Comparison of ENCODE assay signal across 8 mouse cellular contexts in the genomic region with DNA sequence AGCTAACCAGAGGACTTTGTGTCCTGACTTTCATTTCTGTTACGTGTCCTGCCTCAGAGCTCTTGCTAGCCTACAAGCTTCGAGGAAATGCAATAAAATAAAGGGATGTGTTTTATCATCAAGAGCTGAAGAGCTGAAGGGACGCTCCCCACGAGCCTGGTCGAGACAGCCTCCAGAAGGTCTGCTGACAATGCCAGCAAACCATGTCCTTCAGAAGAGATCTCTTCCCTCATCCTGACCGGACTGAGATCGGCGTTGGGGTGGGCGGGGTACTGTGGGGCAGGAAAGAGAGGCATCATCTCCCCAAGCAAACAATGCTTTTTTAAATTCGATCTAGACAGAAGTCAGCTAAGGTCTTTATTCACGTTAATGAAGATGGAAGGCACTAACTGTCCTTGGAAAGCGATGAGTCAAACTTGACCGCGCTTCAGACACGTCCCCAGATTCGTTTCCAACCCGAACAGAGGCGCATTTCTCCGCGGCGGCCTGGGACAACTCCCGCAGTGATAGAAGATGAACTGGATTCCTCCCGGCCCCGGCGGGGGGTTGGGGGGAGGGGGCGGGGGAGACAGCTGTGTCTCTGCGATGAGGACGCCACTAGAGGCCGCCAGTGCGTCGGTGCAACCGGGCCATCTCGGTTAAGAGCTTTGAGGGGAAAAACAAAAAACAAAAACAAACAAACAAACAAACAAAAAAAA. TPM values are rescaled to one million over a fixed set of nuclear protein-coding genes. Genes with fewer than 3 reads are reported as not detected.
DNase-seq lines count a peak whose midpoint lies in the region; ATAC-seq lines count a peak whose summit lies in the region.

No protein-coding gene starts in this region.

- WGBS in embryonic facial prominence, embryonic 15.5 days: under 1% methylated on average over 32 of the region's 33 CpGs
- WGBS in heart, embryonic 16.5 days: under 1% methylated on average over 32 of the region's 33 CpGs
- WGBS in lung, embryonic 15.5 days: under 1% methylated on average over 32 of the region's 33 CpGs

- no peaks in the 10 kb centered on the region for H3K9me3 ChIP-seq in embryonic facial prominence, embryonic 15.5 days (replicated peaks)
- H3K9me3 ChIP-seq in heart, embryonic 16.5 days (replicated peaks; ENCODE audit: control insufficient read depth, low read length): no peaks in the 10 kb centered on the region
- H3K9me3 ChIP-seq in lung, embryonic 15.5 days: no peaks in the 10 kb centered on the region

- DNase-seq in spleen, adult 18-20 months: peak; percentile 45 to 73
- DNase-seq in spleen, adult 12 weeks (ENCODE audit: low spot score): no peak
- peak; percentile 87 to 90 for DNase-seq in kidney, postnatal 25 days
- DNase-seq in retina, embryonic 14.5 days (ENCODE audit: low spot score): peak; percentile 79
- DNase-seq in urinary bladder, adult 18-20 months (ENCODE audit: low spot score in 2 of 2): peak; percentile 60 to 73

- peak overlapping the region; percentile 78 for H3K4me3 ChIP-seq in embryonic facial prominence, embryonic 15.5 days (replicated peaks)
- peak overlapping the region; percentile 62 for H3K4me3 ChIP-seq in heart, embryonic 16.5 days (ENCODE audit: low read length)
- peak overlapping the region; percentile 35 for H3K4me3 ChIP-seq in lung, embryonic 15.5 days

- no peaks in the 10 kb centered on the region for H3K36me3 ChIP-seq in embryonic facial prominence, embryonic 15.5 days
- no peaks in the 10 kb centered on the region for H3K36me3 ChIP-seq in heart, embryonic 16.5 days (ENCODE audit: control insufficient read depth, insufficient read depth)
- H3K36me3 ChIP-seq in lung, embryonic 15.5 days: no peaks in the 10 kb centered on the region

- peak overlapping the region; percentile 21 for H3K9ac ChIP-seq in embryonic facial prominence, embryonic 15.5 days
- H3K9ac ChIP-seq in heart, embryonic 16.5 days (ENCODE audit: low read length): peak overlapping the region; percentile 72
- H3K9ac ChIP-seq in lung, embryonic 15.5 days: peak overlapping the region; percentile 33; the same call in 1 of the 2 replicates

- peak overlapping the region; percentile 65 for H3K27ac ChIP-seq in embryonic facial prominence, embryonic 15.5 days (replicated peaks)
- H3K27ac ChIP-seq in heart, embryonic 16.5 days (ENCODE audit: low read length): peak overlapping the region; percentile 69
- peak overlapping the region; percentile 79 for H3K27ac ChIP-seq in lung, embryonic 15.5 days

- peaks cover 64% of the 10 kb centered on the region for H3K4me1 ChIP-seq in embryonic facial prominence, embryonic 15.5 days
- H3K4me1 ChIP-seq in heart, embryonic 16.5 days (ENCODE audit: control insufficient read depth, insufficient read depth, low read length): peaks cover 34% of the 10 kb centered on the region
- peaks cover 50% of the 10 kb centered on the region for H3K4me1 ChIP-seq in lung, embryonic 15.5 days

- peak overlapping the region; percentile 96 for H3K4me2 ChIP-seq in embryonic facial prominence, embryonic 15.5 days (replicated peaks)
- H3K4me2 ChIP-seq in heart, embryonic 16.5 days (ENCODE audit: low read depth, low read length): peak overlapping the region; percentile 98
- peak overlapping the region; percentile 96 for H3K4me2 ChIP-seq in lung, embryonic 15.5 days

- H3K27me3 ChIP-seq in embryonic facial prominence, embryonic 15.5 days: peaks cover 11% of the 10 kb centered on the region
- peaks cover 6% of the 10 kb centered on the region; the same call in 1 of the 2 replicates for H3K27me3 ChIP-seq in heart, embryonic 16.5 days (ENCODE audit: control insufficient read depth, insufficient read depth, low read length)
- peaks cover 30% of the 10 kb centered on the region for H3K27me3 ChIP-seq in lung, embryonic 15.5 days

- no peak for ATAC-seq in embryonic facial prominence, embryonic 15.5 days (ENCODE audit: insufficient number of reproducible peaks, low FRiP score, low TSS enrichment, low read depth)
- no peak for ATAC-seq in heart, embryonic 16.5 days (replicated peaks; ENCODE audit: extremely low read depth, insufficient read depth, low FRiP score)
- peak; percentile 19; the same call in 1 of the 2 replicates for ATAC-seq in lung, embryonic 15.5 days (ENCODE audit: borderline replicate concordance, extremely low read depth, low FRiP score, low TSS enrichment)

RNA-seq across cellular contexts. Expression of a gene that starts 5.2 kb away (rescaled TPM):
- not detected in 2 replicates for polyA plus RNA-seq in embryonic facial prominence, embryonic 15.5 days (2015; fragmentation: Nextera tagmentation; extraction: Ambion mirVana)
- not detected in 2 replicates for polyA plus RNA-seq in heart, embryonic 16.5 days (2015; fragmentation: Nextera tagmentation; extraction: Ambion mirVana)
- not detected in 2 replicates for polyA plus RNA-seq in lung, embryonic 15.5 days (2015; fragmentation: Nextera tagmentation; extraction: Ambion mirVana)

RNA-seq across cellular contexts. Expression of a gene that starts 5.6 kb away (rescaled TPM):
- 3.0 and 3.4 TPM in 2 replicates for polyA plus RNA-seq in embryonic facial prominence, embryonic 15.5 days (2015; fragmentation: Nextera tagmentation; extraction: Ambion mirVana)
- polyA plus RNA-seq in heart, embryonic 16.5 days (2015; fragmentation: Nextera tagmentation; extraction: Ambion mirVana): 0.81 and 1.2 TPM in 2 replicates
- polyA plus RNA-seq in lung, embryonic 15.5 days (2015; fragmentation: Nextera tagmentation; extraction: Ambion mirVana): 1.7 TPM in 2 replicates

RNA-seq across cellular contexts. Expression of a gene that starts 50.8 kb away (rescaled TPM):
- 4.4 and 5.9 TPM in 2 replicates for polyA plus RNA-seq in embryonic facial prominence, embryonic 15.5 days (2015; fragmentation: Nextera tagmentation; extraction: Ambion mirVana)
- polyA plus RNA-seq in heart, embryonic 16.5 days (2015; fragmentation: Nextera tagmentation; extraction: Ambion mirVana): not detected in 2 replicates
- not detected in 2 replicates for polyA plus RNA-seq in lung, embryonic 15.5 days (2015; fragmentation: Nextera tagmentation; extraction: Ambion mirVana)

Comparison
In these comparisons a context has a peak if more than half of its experiments do, and no peak if none do; other contexts are left out.
1. H3K9ac ChIP-seq: peak in every context shown above with its lines; median percentile 72 in heart, embryonic 16.5 days; 33 in lung, embryonic 15.5 days; 21 in embryonic facial prominence, embryonic 15.5 days.